Mouse (Mus musculus) forebrain, embryonic 10.5 days (tissue): ENCODE results near the gene Hbb-bh1. TPM values are rescaled to one million over a fixed set of nuclear protein-coding genes. Genes with fewer than 3 reads are reported as not detected.
A peak's percentile ranks its signal among the peaks of the same experiment; 100 is the strongest.

Experiments
- DNase-seq: peaks from one replicate; pipeline ENCODE4 v3.0.0-alpha.2; 2017; ENCODE audit warnings: low spot score; ENCODE audit errors: extremely low spot score
- H3K27ac ChIP-seq: fragments of 300-500 bp; sonication (generic); 2 replicates; pipeline ENCODE4 v1.5.1; 2016; ENCODE audit warnings: mild to moderate bottlenecking
- H3K27me3 ChIP-seq: fragments of 300-500 bp; sonication (generic); 2 replicates; pipeline ENCODE4 v1.6.1; 2016; ENCODE audit warnings: mild to moderate bottlenecking; ENCODE audit not compliant: poor library complexity, severe bottlenecking
- H3K36me3 ChIP-seq: fragments of 300-500 bp; sonication (generic); replicated peaks from 2 replicates; pipeline ENCODE4 v1.6.1; 2016; ENCODE audit warnings: mild to moderate bottlenecking, moderate library complexity
- H3K4me1 ChIP-seq: fragments of 300-500 bp; sonication (generic); 2 replicates; pipeline ENCODE4 v1.6.1; 2016
- H3K4me3 ChIP-seq: fragments of 300-500 bp; sonication (generic); 2 replicates; pipeline ENCODE4 v1.5.1; 2016; ENCODE audit warnings: mild to moderate bottlenecking, moderate library complexity
- H3K9me3 ChIP-seq: fragments of 300-500 bp; sonication (generic); 2 replicates; pipeline ENCODE4 v1.6.1; 2016; ENCODE audit warnings: mild to moderate bottlenecking, moderate library complexity
- WGBS: fragments of 180-500 bp; shearing (Covaris S2); methylation state at CpG from one replicate; pipeline ENCODE4 v1.1.7; 2016; 5-methylcytosine and 5-hydroxymethylcytosine counted together
- polyA plus RNA-seq: library from polyadenylated mRNA; unstranded; fragments of >200 nt; fragmentation: Nextera tagmentation; extraction: Ambion mirVana; gene quantifications from 2 replicates; pipeline ENCODE4 v1.2.1, GENCODE M21; 2016

Gene Hbb-bh1
- 4,104 and 5,437 TPM in 2 replicates for polyA plus RNA-seq

DNA sequence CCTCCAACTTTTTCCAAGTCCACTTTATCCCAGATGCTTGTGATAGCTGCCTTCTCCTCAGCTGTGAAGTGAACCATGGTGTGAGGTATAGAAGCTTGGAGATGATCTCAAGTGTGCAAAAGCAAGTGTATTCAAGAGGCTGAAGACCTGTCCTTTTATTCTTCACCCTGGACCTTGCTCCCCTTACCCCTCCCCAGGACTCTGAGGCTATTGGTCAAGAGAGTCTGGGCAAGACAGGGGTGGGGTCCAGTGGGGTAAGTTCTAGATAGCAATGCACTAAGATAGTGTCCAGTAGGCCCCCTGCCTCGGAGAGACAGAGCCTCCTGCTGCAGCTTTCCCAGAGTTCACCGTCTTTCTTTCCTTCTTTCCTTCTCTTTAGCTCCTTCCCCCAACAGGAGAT lies at the start of gene Hbb-bh1:
TSS of gene Hbb-bh1 (minus strand) at position 131 of the 400 bp plus-strand sequence.
- Histone ChIP-seq H3K27me3 (no peaks in the 10 kb centered on the region), H3K4me3 (peak within 1 kb of the TSS; percentile 6; the same call in 1 of the 2 replicates), H3K9me3 (no peaks in the 10 kb centered on the region), H3K27ac (no peak within 1 kb of the TSS), H3K4me1 (no peaks in the 10 kb centered on the region), H3K36me3 (no peaks in the 10 kb centered on the region)
- 90% methylated on average over 2 of the region's 2 CpGs for WGBS
- DNase-seq = no peak

DNA sequence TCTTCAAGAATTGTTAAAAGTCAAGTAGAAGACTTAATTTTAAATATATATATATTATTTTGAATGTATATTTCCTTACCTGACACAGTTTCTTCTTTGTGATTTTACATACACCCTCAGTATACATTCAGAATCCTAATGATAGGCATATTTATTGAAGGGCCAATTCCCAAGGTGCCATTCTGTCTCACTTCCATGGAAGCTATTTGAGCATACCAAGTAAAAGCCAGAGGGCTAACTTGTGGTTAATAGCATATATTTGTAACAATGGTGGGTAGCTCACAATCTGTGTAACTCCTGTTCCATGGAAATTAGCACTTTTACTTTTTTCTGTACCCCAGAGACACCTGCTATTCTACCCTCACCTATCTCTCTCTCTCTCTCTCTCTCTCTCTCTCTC lies 43.2 kb upstream of the Hbb-bh1 start, which contains the start of gene Olfr66:
TSS of gene Olfr66 (minus strand) at position 101 of the 400 bp plus-strand sequence.
- Histone ChIP-seq H3K27ac (no peak within 1 kb of the TSS), H3K36me3 (no peaks in the 10 kb centered on the region), H3K9me3 (no peaks in the 10 kb centered on the region), H3K4me1 (no peaks in the 10 kb centered on the region), H3K4me3 (no peak within 1 kb of the TSS), H3K27me3 (no peaks in the 10 kb centered on the region)
- no peak for DNase-seq

DNA sequence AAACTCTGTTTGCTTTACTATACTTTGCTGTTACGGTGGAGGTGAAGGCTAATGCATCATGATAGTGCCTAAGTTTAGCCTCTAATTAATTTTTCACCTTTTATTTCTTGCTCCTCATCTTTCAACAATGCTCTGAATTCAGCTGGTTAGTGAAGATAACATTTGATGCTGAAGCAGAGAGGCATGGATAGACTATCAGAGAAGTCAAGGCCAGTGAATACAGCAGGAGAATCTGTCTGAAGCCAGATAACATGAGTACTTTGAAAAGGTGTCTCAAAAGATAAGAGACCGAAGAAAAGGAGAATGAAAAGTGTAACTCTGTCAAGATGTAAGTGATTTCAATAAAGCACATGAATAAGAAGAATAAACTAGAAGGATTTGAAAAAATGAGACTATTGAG lies 34.1 kb upstream of the Hbb-bh1 start:
- H3K27me3 ChIP-seq = no peaks in the 10 kb centered on the region
- H3K27ac ChIP-seq = no peak overlapping the region
- no peaks in the 10 kb centered on the region for H3K4me1 ChIP-seq
- no peak overlapping the region for H3K4me3 ChIP-seq
- H3K9me3 ChIP-seq = no peaks in the 10 kb centered on the region
- H3K36me3 ChIP-seq = no peaks in the 10 kb centered on the region
- 89% methylated on average over 2 of the region's 2 CpGs for WGBS
- DNase-seq = no peak

DNA sequence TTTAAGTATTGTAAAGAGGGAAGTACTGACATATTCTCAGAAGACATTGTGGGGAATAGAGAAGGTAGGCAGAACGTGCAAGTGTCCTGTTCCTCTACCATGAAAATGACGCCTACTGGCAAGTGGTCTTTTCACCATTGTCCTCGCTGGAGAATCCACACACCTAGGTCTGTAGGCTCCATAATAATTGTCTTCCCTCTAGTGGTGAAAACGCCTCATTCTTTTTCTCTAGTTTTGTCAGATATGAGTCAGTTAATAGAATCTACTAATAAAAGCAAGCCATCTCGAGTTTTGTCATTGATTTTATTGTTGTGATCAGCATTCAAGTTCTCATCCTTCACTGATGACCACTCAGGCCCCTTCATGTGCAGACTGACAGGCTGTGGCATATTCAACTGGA lies 31.5 kb upstream of the Hbb-bh1 start:
- Histone ChIP-seq H3K36me3 (no peaks in the 10 kb centered on the region), H3K9me3 (no peaks in the 10 kb centered on the region), H3K27me3 (no peaks in the 10 kb centered on the region), H3K4me3 (no peak overlapping the region), H3K27ac (no peak overlapping the region), H3K4me1 (no peaks in the 10 kb centered on the region)
- 60% methylated on average over 5 of the region's 5 CpGs for WGBS
- DNase-seq = no peak

DNA sequence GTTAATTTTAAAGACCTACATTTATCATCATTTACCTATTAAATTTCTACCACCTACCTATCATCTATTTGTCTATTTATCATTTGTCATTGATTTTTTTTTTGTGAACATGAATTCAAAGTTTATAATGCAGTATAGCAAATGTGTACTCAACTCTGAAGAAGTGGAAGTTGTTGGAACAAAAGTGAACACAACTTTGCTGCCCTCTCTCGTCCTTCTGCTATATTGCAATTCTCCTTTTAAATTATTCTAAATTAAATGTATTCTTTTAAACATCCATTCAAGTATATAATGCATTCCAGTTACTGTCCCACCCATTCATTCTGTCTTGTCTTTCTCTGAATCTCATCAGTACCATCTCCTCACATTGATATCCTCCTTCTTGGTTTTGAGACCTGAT lies 30.1 kb upstream of the Hbb-bh1 start:
- no peak overlapping the region for H3K27ac ChIP-seq
- 12% methylated on average over 1 of the region's 1 CpGs for WGBS
- no peaks in the 10 kb centered on the region for H3K4me1 ChIP-seq
- no peak for DNase-seq
- no peak overlapping the region for H3K4me3 ChIP-seq
- no peaks in the 10 kb centered on the region for H3K36me3 ChIP-seq
- H3K9me3 ChIP-seq = no peaks in the 10 kb centered on the region
- no peaks in the 10 kb centered on the region for H3K27me3 ChIP-seq

DNA sequence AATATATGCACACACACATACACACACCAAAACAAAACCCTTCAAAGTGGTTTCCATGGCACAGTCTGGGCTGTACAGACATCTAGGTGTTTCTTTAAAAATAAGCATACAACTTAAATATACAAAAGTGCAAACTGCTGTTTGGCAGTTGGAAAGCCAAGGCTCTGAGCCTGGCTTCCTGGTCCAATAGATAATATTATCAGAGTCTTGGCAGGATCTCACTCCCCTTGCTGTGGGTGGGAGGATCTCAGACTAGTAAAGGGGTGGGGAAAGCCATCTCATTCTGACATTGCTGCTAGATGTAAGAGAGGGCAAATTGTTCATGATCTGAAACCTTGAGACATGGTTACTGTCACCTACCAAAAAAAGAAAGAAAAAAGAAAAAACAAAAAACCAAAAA lies 27.7 kb upstream of the Hbb-bh1 start:
- H3K27ac ChIP-seq = no peak overlapping the region
- no peaks in the 10 kb centered on the region for H3K36me3 ChIP-seq
- no peaks in the 10 kb centered on the region for H3K27me3 ChIP-seq
- H3K4me1 ChIP-seq = no peaks in the 10 kb centered on the region
- no peak overlapping the region for H3K4me3 ChIP-seq
- DNase-seq = no peak
- H3K9me3 ChIP-seq = no peaks in the 10 kb centered on the region

DNA sequence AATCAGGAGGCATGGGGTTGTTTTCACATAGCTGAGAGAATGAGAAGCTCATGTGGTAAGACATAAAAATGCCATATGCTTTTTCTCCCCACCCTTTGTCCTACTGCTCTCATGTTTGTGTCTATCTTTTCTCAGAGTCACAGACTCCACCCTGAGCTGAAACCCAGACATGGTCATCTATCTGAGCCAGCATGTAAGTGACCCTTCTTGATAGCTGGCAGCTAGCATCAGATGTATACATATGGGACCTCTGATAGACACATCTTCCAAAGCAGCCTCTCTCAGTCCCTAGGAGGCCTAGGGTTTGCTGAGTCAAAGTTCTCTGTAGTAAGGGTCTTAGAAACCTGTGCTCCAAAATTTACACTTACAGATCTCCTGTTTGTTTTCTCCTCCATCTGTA lies 22.8 kb upstream of the Hbb-bh1 start:
- Histone ChIP-seq H3K4me1 (no peaks in the 10 kb centered on the region), H3K36me3 (no peaks in the 10 kb centered on the region), H3K4me3 (no peak overlapping the region), H3K27ac (no peak overlapping the region), H3K27me3 (no peaks in the 10 kb centered on the region), H3K9me3 (no peaks in the 10 kb centered on the region)
- no peak for DNase-seq

DNA sequence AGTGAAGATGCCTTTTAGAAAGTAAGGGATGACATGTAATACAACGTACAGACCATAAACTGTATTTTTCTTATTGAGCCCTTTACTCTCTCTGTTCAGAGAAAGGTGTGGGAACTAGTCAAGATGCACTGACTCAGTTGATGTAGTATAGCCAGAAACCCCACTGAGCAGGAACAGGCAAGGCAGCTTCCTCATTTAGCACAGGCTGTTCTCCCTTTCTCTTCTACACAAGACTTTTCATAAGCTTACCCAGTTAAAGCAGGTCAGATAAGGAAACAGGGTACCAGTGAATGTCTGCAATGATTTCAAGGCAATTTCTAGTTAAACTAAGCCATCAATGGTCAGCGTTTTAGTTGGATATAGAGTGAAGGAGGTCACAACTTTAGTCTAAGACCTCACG lies 18.6 kb upstream of the Hbb-bh1 start:
- Histone ChIP-seq H3K27me3 (no peaks in the 10 kb centered on the region), H3K9me3 (no peaks in the 10 kb centered on the region), H3K4me1 (no peaks in the 10 kb centered on the region), H3K27ac (no peak overlapping the region; the same call in 1 of the 2 replicates), H3K4me3 (no peak overlapping the region), H3K36me3 (no peaks in the 10 kb centered on the region)
- no peak for DNase-seq
- WGBS = 89% methylated on average over 3 of the region's 3 CpGs

DNA sequence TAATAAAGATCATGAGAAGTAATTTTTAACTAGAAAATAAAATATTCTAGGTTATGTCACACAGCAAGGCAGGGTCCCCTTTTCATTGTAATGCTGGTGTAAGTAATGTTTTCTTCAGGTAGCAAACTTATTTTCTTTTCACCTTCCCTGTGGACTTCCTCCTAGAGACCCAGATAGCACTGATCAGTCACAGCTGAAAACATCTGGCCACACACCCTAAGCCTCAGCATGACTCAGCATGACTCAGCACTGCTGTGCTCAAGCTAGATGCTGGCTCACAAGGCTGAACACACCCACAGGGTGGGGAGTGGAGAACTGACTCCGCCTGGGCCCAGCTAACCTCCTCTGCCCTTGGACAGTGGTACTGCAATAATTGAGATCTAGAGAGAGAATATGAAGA lies 17.9 kb upstream of the Hbb-bh1 start:
- WGBS = 46% methylated on average over 1 of the region's 1 CpGs
- no peaks in the 10 kb centered on the region for H3K4me1 ChIP-seq
- DNase-seq = peak; percentile 23
- H3K36me3 ChIP-seq = no peaks in the 10 kb centered on the region
- H3K9me3 ChIP-seq = no peaks in the 10 kb centered on the region
- H3K27ac ChIP-seq = no peak overlapping the region
- H3K4me3 ChIP-seq = no peak overlapping the region
- no peaks in the 10 kb centered on the region for H3K27me3 ChIP-seq

DNA sequence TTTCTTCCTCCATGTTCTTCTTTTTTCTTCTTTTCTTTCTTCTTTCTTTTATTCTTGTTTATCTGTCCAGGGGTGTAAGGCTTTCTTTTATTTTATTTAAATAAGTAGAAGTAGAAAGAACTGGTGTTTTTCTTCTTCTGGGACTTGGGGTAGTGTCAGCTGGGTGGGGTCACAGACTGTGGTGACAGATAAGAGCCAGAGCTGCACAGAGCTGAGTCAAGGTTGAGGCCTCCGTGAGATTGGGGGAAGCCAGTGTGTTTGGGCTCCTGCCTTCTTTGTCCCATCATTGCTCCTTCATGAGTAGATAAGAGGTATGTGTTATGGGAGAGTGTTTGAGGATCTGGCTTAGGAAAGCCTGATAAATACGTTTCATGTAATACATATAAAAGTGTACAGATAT lies 16.1 kb upstream of the Hbb-bh1 start:
- DNase-seq = no peak
- no peak overlapping the region for H3K4me3 ChIP-seq
- no peaks in the 10 kb centered on the region for H3K36me3 ChIP-seq
- 68% methylated on average over 2 of the region's 2 CpGs for WGBS
- H3K27ac ChIP-seq = no peak overlapping the region
- H3K27me3 ChIP-seq = no peaks in the 10 kb centered on the region
- H3K9me3 ChIP-seq = no peaks in the 10 kb centered on the region
- H3K4me1 ChIP-seq = no peaks in the 10 kb centered on the region

DNA sequence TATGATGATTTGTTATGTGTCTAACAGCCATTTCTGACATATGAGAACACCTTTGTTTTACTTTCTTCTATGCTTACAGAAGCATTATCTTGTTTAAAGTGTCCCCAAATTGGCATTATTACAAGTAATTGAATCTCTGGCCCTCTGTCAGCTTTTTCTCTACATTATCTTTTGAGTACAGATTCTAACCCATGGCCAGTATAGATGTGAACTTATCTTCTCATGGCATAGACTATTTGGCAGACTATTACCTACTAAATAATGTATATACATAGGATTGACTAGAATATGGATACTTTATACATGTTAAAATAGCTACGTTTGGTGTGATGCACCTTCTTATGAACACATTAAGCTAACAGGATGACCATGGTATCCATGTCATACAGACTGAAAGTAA lies 11.7 kb upstream of the Hbb-bh1 start:
- Histone ChIP-seq H3K27ac (no peak overlapping the region), H3K4me3 (no peak overlapping the region), H3K4me1 (no peaks in the 10 kb centered on the region), H3K27me3 (no peaks in the 10 kb centered on the region), H3K36me3 (no peaks in the 10 kb centered on the region), H3K9me3 (no peaks in the 10 kb centered on the region)
- DNase-seq = no peak
- 73% methylated on average over 1 of the region's 1 CpGs for WGBS

DNA sequence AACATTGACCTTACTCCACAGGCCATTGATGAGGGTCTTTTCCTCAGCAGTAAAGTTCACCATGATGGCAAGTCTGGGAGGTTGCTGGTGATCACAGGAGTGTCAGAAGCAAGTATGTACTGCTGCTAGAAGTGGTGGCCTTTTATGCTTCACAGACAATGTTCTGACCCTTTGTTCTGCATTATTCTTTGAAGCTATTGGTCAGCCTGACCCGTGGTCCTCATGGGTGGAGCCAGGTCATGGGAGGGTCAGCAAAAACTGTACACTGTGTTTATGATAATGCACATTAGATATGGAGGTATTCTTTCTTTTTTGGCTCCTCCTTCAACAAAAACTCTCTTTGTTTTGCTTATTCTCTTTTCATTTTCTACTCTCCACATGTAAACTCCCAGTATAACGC lies 10.1 kb upstream of the Hbb-bh1 start, which contains the start of gene Hbb-y:
TSS of gene Hbb-y (minus strand) at position 127 of the 400 bp plus-strand sequence.
- Histone ChIP-seq H3K36me3 (no peaks in the 10 kb centered on the region), H3K27ac (no peak within 1 kb of the TSS), H3K4me1 (no peaks in the 10 kb centered on the region), H3K9me3 (no peaks in the 10 kb centered on the region), H3K27me3 (no peaks in the 10 kb centered on the region), H3K4me3 (no peak within 1 kb of the TSS)
- DNase-seq = no peak
- 77% methylated on average over 2 of the region's 2 CpGs for WGBS

DNA sequence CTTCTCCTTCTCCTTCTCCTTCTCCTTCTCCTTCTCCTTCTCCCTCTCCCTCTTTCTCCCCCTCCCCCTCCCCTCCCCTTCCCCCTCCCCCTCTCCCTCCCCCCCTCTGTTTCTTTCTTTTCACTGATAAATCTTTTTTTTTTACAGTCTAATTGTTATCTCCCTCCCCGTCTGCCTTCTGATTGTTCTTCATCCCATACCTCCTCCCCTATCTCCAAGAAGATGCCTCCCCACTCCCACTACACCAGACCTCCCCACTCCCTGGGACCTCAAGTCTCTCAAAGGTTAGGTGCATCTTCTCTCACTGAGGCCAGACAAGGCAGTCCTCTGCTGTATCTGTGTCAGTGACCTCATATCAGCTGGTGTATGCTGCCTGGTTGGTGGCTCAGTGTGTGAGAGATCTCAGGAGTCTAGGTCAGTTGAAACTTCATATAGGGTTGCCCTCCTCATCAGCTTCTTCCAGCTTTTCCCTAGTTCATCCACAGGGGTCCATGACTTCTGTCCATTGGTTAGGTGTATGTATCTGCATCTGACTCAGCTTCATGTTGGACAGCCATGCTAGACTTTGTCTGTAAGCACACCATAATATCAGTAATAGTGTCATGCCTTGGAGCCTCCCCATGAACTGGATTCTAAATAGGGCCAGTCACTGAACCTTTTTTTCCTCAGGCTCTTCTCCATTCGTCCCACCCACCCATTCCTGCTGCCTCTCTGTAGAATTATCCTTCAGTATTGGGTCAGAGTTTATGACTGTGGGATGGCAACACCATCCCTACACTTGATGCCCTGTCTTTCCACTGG lies 1.8 kb upstream of the Hbb-bh1 start:
- H3K4me1 ChIP-seq = no peaks in the 10 kb centered on the region
- DNase-seq = no peak
- H3K9me3 ChIP-seq = no peaks in the 10 kb centered on the region
- H3K27me3 ChIP-seq = no peaks in the 10 kb centered on the region
- WGBS = 71% methylated on average over 2 of the region's 2 CpGs
- H3K36me3 ChIP-seq = no peaks in the 10 kb centered on the region
- no peak overlapping the region for H3K4me3 ChIP-seq
- H3K27ac ChIP-seq = no peak overlapping the region

DNA sequence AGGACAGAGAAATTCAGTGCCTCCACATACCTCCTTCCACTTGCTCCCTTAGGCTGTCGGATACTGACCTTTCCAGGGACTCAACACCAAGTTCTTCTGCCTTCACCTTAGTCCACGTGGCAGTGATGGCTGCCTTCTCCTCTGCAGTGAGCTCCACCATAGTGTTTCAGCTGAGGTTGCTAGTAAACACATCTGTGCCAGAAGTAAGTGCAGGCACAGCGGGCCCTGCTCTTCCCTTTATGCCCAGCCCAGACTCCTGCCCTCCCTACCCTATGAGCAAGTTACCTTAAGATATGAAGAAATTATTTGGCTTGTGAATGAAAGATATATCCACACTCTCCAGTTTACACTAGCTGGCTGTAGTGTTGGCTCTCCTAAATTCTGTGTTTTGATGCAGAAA lies 2.7 kb downstream of the Hbb-bh1 start, which contains the start of gene Hbb-bh2:
TSS of gene Hbb-bh2 (minus strand) at position 253 of the 400 bp plus-strand sequence.
- H3K27me3 ChIP-seq = no peaks in the 10 kb centered on the region
- H3K4me3 ChIP-seq = no peak within 1 kb of the TSS
- DNase-seq = no peak
- no peak within 1 kb of the TSS for H3K27ac ChIP-seq
- no peaks in the 10 kb centered on the region for H3K9me3 ChIP-seq
- WGBS = 73% methylated on average over 3 of the region's 3 CpGs
- H3K36me3 ChIP-seq = no peaks in the 10 kb centered on the region
- H3K4me1 ChIP-seq = no peaks in the 10 kb centered on the region
